Mouse (Mus musculus): ENCODE data around the gene Mapkbp1. TPM values are rescaled to one million over a fixed set of nuclear protein-coding genes. Genes with fewer than 3 reads are reported as not detected.
A peak's percentile ranks its signal among the peaks of the same experiment; 100 is the strongest.

The Mapkbp1 gene
- polyA plus RNA-seq (2014; fragmentation: Nextera tagmentation; extraction: Ambion mirVana) = 6.6 and 7.9 TPM in 2 replicates

GRCm38 (mm10) chr2:119972537-119972879 lies at the start of gene Mapkbp1:
Mapkbp1 (plus strand) TSS chr2:119972699.
- H3K4me2 ChIP-seq (ENCODE audit: low read depth, low read length) = peak within 1 kb of the TSS; percentile 78
- no peaks in the 10 kb centered on the region for H3K36me3 ChIP-seq (ENCODE audit: control insufficient read depth, insufficient read depth, low read length)
- 1% methylated on average over 19 of the region's 19 CpGs for WGBS
- peak within 1 kb of the TSS; percentile 31; the same call in 1 of the 2 replicates for H3K27ac ChIP-seq (ENCODE audit: low read depth, low read length)
- ATAC-seq (ENCODE audit: low read depth) = peak; percentile 80
- H3K4me3 ChIP-seq (ENCODE audit: low read depth, low read length) = peak within 1 kb of the TSS; percentile 76
- peak within 1 kb of the TSS; percentile 80 for H3K9ac ChIP-seq (replicated peaks; ENCODE audit: low read depth, low read length)
- H3K4me1 ChIP-seq (ENCODE audit: control insufficient read depth, insufficient read depth, low read length) = peaks cover 14% of the 10 kb centered on the region
- H3K9me3 ChIP-seq (ENCODE audit: control insufficient read depth, low read length) = no peaks in the 10 kb centered on the region
- no peaks in the 10 kb centered on the region for H3K27me3 ChIP-seq (ENCODE audit: control insufficient read depth, insufficient read depth, low read length)

DNA sequence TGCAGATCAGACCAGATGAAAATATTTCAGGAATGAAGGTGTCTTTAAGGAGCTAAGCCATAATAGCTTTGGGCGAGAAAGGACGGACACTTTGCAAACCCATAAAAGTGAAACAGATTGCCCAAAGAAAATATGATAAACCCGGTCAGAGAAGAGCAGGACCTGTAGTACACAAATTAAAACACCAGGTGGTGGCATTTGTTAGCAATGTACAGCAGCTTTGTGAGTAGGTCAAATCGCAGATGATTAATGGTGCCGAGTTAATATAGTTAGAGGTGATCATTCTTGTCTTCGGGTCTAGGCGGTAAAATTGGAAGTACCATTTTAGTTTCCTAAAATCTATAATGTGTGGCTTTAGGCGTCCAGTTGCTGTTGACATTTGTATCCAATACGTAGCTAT lies 1.9 kb upstream of the Mapkbp1 start:
- ATAC-seq (ENCODE audit: low read depth) = no peak
- Histone ChIP-seq H3K4me1 (ENCODE audit: control insufficient read depth, insufficient read depth, low read length) (peaks cover 10% of the 10 kb centered on the region), H3K36me3 (ENCODE audit: control insufficient read depth, insufficient read depth, low read length) (peaks cover 3% of the 10 kb centered on the region; the same call in 1 of the 2 replicates), H3K9me3 (ENCODE audit: control insufficient read depth, low read length) (no peaks in the 10 kb centered on the region), H3K4me3 (ENCODE audit: low read depth, low read length) (no peak overlapping the region), H3K9ac (replicated peaks; ENCODE audit: low read depth, low read length) (no peak overlapping the region), H3K27me3 (ENCODE audit: control insufficient read depth, insufficient read depth, low read length) (no peaks in the 10 kb centered on the region), H3K27ac (ENCODE audit: low read depth, low read length) (no peak overlapping the region), H3K4me2 (ENCODE audit: low read depth, low read length) (no peak overlapping the region)
- WGBS = 59% methylated on average over 9 of the region's 9 CpGs

- H3K36me3 ChIP-seq (ENCODE audit: control insufficient read depth, insufficient read depth, low read length) = peaks cover 2% of the 10 kb centered on the region; the same call in 1 of the 2 replicates
- H3K27ac ChIP-seq (ENCODE audit: low read depth, low read length) = no peak overlapping the region
- H3K9ac ChIP-seq (replicated peaks; ENCODE audit: low read depth, low read length) = no peak overlapping the region
- no peak for ATAC-seq (ENCODE audit: low read depth)
- H3K27me3 ChIP-seq (ENCODE audit: control insufficient read depth, insufficient read depth, low read length) = no peaks in the 10 kb centered on the region
- no peak overlapping the region for H3K4me3 ChIP-seq (ENCODE audit: low read depth, low read length)
- H3K4me2 ChIP-seq (ENCODE audit: low read depth, low read length) = peak overlapping the region; percentile 78; the same call in 1 of the 2 replicates
- no peaks in the 10 kb centered on the region for H3K9me3 ChIP-seq (ENCODE audit: control insufficient read depth, low read length)
- peaks cover 12% of the 10 kb centered on the region for H3K4me1 ChIP-seq (ENCODE audit: control insufficient read depth, insufficient read depth, low read length)
- WGBS = 84% methylated on average over 3 of the region's 3 CpGs
Measured at GRCm38 (mm10) chr2:119971316-119971715, 1.2 kb upstream of the Mapkbp1 start.

GRCm38 (mm10) chr2:119971837-119972536 lies 512 bp upstream of the Mapkbp1 start:
- no peaks in the 10 kb centered on the region for H3K36me3 ChIP-seq (ENCODE audit: control insufficient read depth, insufficient read depth, low read length)
- H3K27ac ChIP-seq (ENCODE audit: low read depth, low read length) = peak overlapping the region; percentile 31; the same call in 1 of the 2 replicates
- peak overlapping the region; percentile 78 for H3K4me2 ChIP-seq (ENCODE audit: low read depth, low read length)
- peak overlapping the region; percentile 76 for H3K4me3 ChIP-seq (ENCODE audit: low read depth, low read length)
- H3K9me3 ChIP-seq (ENCODE audit: control insufficient read depth, low read length) = no peaks in the 10 kb centered on the region
- peak overlapping the region; percentile 80 for H3K9ac ChIP-seq (replicated peaks; ENCODE audit: low read depth, low read length)
- H3K4me1 ChIP-seq (ENCODE audit: control insufficient read depth, insufficient read depth, low read length) = peaks cover 14% of the 10 kb centered on the region
- peak; percentile 99 for ATAC-seq (ENCODE audit: low read depth)
- WGBS = 2% methylated on average over 32 of the region's 32 CpGs
- no peaks in the 10 kb centered on the region for H3K27me3 ChIP-seq (ENCODE audit: control insufficient read depth, insufficient read depth, low read length)

DNA sequence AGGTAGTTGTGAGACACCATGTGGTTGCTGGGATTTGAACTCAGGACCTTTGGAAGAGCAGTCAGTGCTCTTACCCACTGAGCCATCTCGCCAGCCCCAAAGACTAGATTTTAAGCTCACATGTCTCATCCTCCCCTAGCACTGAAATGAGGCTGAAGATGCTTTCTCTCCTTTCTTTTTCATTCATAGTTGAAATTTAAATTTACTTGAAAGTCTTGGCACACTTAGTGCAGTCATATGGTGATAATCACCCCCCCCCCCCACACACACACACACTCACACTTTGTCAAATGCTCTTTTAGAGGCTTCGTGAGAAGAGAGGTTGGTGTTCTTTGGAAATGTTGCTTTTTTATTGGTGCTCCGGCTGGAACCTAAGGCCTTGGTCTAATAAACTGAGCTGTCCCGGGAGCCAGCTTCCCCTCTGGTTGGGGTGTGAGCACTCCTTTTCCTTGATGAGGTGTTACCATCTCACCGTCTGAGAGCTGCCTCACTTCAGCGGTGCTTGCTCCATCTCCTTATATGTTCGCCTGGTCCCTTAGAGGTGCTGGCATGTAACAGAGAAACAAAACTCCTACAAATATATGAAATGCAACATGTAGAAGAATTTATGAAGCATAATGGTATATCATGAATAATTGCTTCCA lies 8.0 kb downstream of the Mapkbp1 start:
- no peak overlapping the region for H3K4me3 ChIP-seq (ENCODE audit: low read depth, low read length)
- 0 out of 2 replicates have a peak, but pooled peaks cover 4% of the 10 kb centered on the region for H3K4me1 ChIP-seq (ENCODE audit: control insufficient read depth, insufficient read depth, low read length)
- no peak for ATAC-seq (ENCODE audit: low read depth)
- H3K36me3 ChIP-seq (ENCODE audit: control insufficient read depth, insufficient read depth, low read length) = no peaks in the 10 kb centered on the region
- no peak overlapping the region for H3K9ac ChIP-seq (replicated peaks; ENCODE audit: low read depth, low read length)
- 77% methylated on average over 7 of the region's 7 CpGs for whole genome bisulfite sequencing
- H3K27ac ChIP-seq (ENCODE audit: low read depth, low read length) = no peak overlapping the region
- no peaks in the 10 kb centered on the region for H3K27me3 ChIP-seq (ENCODE audit: control insufficient read depth, insufficient read depth, low read length)
- H3K9me3 ChIP-seq (ENCODE audit: control insufficient read depth, low read length) = no peaks in the 10 kb centered on the region
- no peak overlapping the region for H3K4me2 ChIP-seq (ENCODE audit: low read depth, low read length)

GRCm38 (mm10) chr2:119981631-119982030 lies 9.1 kb downstream of the Mapkbp1 start:
- Histone ChIP-seq H3K9me3 (ENCODE audit: control insufficient read depth, low read length) (no peaks in the 10 kb centered on the region), H3K27ac (ENCODE audit: low read depth, low read length) (no peak overlapping the region), H3K36me3 (ENCODE audit: control insufficient read depth, insufficient read depth, low read length) (no peaks in the 10 kb centered on the region), H3K4me3 (ENCODE audit: low read depth, low read length) (no peak overlapping the region), H3K27me3 (ENCODE audit: control insufficient read depth, insufficient read depth, low read length) (no peaks in the 10 kb centered on the region), H3K4me2 (ENCODE audit: low read depth, low read length) (no peak overlapping the region), H3K4me1 (ENCODE audit: control insufficient read depth, insufficient read depth, low read length) (no peaks in the 10 kb centered on the region), H3K9ac (replicated peaks; ENCODE audit: low read depth, low read length) (no peak overlapping the region)
- ATAC-seq (ENCODE audit: low read depth) = no peak
- WGBS = 90% methylated on average over 2 of the region's 2 CpGs

DNA sequence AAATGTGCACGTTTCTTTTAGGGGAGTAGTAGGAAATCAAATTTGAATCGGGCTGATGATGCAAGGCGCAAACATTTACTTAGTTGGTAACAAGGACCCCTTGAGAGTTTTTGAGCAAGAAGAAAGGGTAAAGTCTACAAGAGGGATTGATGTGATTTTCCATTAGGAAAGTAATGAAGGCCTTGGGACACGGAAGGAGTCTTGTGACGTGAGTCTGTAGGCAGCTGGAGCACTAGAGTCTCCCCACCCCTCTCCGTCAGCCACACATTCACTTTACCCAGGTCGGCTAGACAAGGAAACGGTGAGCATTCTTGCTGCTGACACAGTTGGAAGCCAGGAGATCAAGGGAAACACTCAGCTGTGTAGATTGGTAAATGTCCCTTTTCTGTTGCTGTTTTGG lies 13.4 kb downstream of the Mapkbp1 start:
- H3K4me3 ChIP-seq (ENCODE audit: low read depth, low read length) = no peak overlapping the region
- H3K27me3 ChIP-seq (ENCODE audit: control insufficient read depth, insufficient read depth, low read length) = no peaks in the 10 kb centered on the region
- H3K4me1 ChIP-seq (ENCODE audit: control insufficient read depth, insufficient read depth, low read length) = no peaks in the 10 kb centered on the region
- H3K36me3 ChIP-seq (ENCODE audit: control insufficient read depth, insufficient read depth, low read length) = no peaks in the 10 kb centered on the region
- WGBS = 72% methylated on average over 8 of the region's 8 CpGs
- H3K27ac ChIP-seq (ENCODE audit: low read depth, low read length) = no peak overlapping the region
- H3K9me3 ChIP-seq (ENCODE audit: control insufficient read depth, low read length) = no peaks in the 10 kb centered on the region
- no peak for ATAC-seq (ENCODE audit: low read depth)
- H3K9ac ChIP-seq (replicated peaks; ENCODE audit: low read depth, low read length) = no peak overlapping the region
- H3K4me2 ChIP-seq (ENCODE audit: low read depth, low read length) = no peak overlapping the region

GRCm38 (mm10) chr2:119986369-119986768 lies 13.9 kb downstream of the Mapkbp1 start:
- 69% methylated on average over 6 of the region's 6 CpGs for WGBS
- Histone ChIP-seq H3K9ac (replicated peaks; ENCODE audit: low read depth, low read length) (no peak overlapping the region), H3K27ac (ENCODE audit: low read depth, low read length) (no peak overlapping the region), H3K4me1 (ENCODE audit: control insufficient read depth, insufficient read depth, low read length) (no peaks in the 10 kb centered on the region), H3K36me3 (ENCODE audit: control insufficient read depth, insufficient read depth, low read length) (no peaks in the 10 kb centered on the region), H3K27me3 (ENCODE audit: control insufficient read depth, insufficient read depth, low read length) (no peaks in the 10 kb centered on the region), H3K4me3 (ENCODE audit: low read depth, low read length) (no peak overlapping the region), H3K4me2 (ENCODE audit: low read depth, low read length) (no peak overlapping the region), H3K9me3 (ENCODE audit: control insufficient read depth, low read length) (no peaks in the 10 kb centered on the region)
- ATAC-seq (ENCODE audit: low read depth) = no peak

GRCm38 (mm10) chr2:119987441-119987840 lies 14.9 kb downstream of the Mapkbp1 start:
- H3K4me1 ChIP-seq (ENCODE audit: control insufficient read depth, insufficient read depth, low read length) = no peaks in the 10 kb centered on the region
- H3K4me3 ChIP-seq (ENCODE audit: low read depth, low read length) = no peak overlapping the region
- H3K27me3 ChIP-seq (ENCODE audit: control insufficient read depth, insufficient read depth, low read length) = no peaks in the 10 kb centered on the region
- 100% methylated on average over 2 of the region's 2 CpGs for WGBS
- H3K36me3 ChIP-seq (ENCODE audit: control insufficient read depth, insufficient read depth, low read length) = no peaks in the 10 kb centered on the region
- H3K4me2 ChIP-seq (ENCODE audit: low read depth, low read length) = no peak overlapping the region
- no peaks in the 10 kb centered on the region for H3K9me3 ChIP-seq (ENCODE audit: control insufficient read depth, low read length)
- no peak for ATAC-seq (ENCODE audit: low read depth)
- no peak overlapping the region for H3K9ac ChIP-seq (replicated peaks; ENCODE audit: low read depth, low read length)
- no peak overlapping the region for H3K27ac ChIP-seq (ENCODE audit: low read depth, low read length)

Data from neural tube, embryonic 14.5 days (tissue).